Comparison of ENCODE assay signal across 8 mouse cellular contexts in genomic region chr3:121433968-121434533, GRCm38 (mm10). TPM values are rescaled to one million over a fixed set of nuclear protein-coding genes. Genes with fewer than 3 reads are reported as not detected.
DNase-seq lines count a peak whose midpoint lies in the region; ATAC-seq and TF ChIP-seq lines count a peak whose summit lies in the region.

No protein-coding gene starts in this region.

- no peak for TF ChIP-seq EP300 in lung, postnatal 0 days (IDR thresholded peaks at IDR 0.05)

- TF ChIP-seq POLR2A in liver, adult 2 months (IDR thresholded peaks at IDR 0.05; ENCODE audit: extremely low read depth, insufficient read depth, low read length): no peak

- H3K4me3 ChIP-seq in lung, postnatal 0 days (ENCODE audit: low read depth, low read length): no peak overlapping the region
- peak overlapping the region; percentile 16; the same call in 1 of the 2 replicates for H3K4me3 ChIP-seq in heart, embryonic 10.5 days
- no peak overlapping the region for H3K4me3 ChIP-seq in liver, adult 2 months (ENCODE audit: insufficient read depth, low read depth, low read length)
- no peak overlapping the region for H3K4me3 ChIP-seq in stomach, embryonic 15.5 days (replicated peaks)

- DNase-seq in lung, postnatal 0 days (ENCODE audit: low spot score): peak; percentile 54
- no peak for DNase-seq in lung, postnatal 14 days
- no peak for DNase-seq in heart, embryonic 10.5 days (ENCODE audit: low spot score)
- peak; percentile 64 for DNase-seq in liver, adult 2 months (ENCODE audit: extremely low read depth, low read depth, low spot score)
- DNase-seq in layer of hippocampus, postnatal 14 days (ENCODE audit: low spot score in 2 of 2): no peak
- DNase-seq in adrenal gland, adult 8-10 months: no peak
- no peak for DNase-seq in left cerebral cortex, adult 8-10 months (ENCODE audit: low spot score in 2 of 2)

- 36% methylated on average over 8 of the region's 8 CpGs for WGBS in lung, postnatal 0 days
- WGBS in heart, embryonic 10.5 days: 62% methylated on average over 8 of the region's 8 CpGs
- 27% methylated on average over 8 of the region's 8 CpGs for WGBS in liver, adult 2 months
- WGBS in stomach, embryonic 15.5 days: 30% methylated on average over 8 of the region's 8 CpGs

- peaks cover 62% of the 10 kb centered on the region; the same call in 1 of the 2 replicates for H3K79me2 ChIP-seq in liver, adult 2 months (ENCODE audit: control insufficient read depth, insufficient read depth, low read length)

- ATAC-seq in lung, postnatal 0 days: peak; percentile 39
- peak; percentile 45; the same call in 1 of the 2 replicates for ATAC-seq in stomach, embryonic 15.5 days (ENCODE audit: insufficient read depth, low FRiP score, low read depth)

- H3K4me1 ChIP-seq in lung, postnatal 0 days (ENCODE audit: insufficient read depth, low read depth, low read length): peaks cover 20% of the 10 kb centered on the region
- peaks cover 85% of the 10 kb centered on the region for H3K4me1 ChIP-seq in heart, embryonic 10.5 days
- H3K4me1 ChIP-seq in liver, adult 2 months (ENCODE audit: control insufficient read depth, insufficient read depth, low read length): peaks cover 46% of the 10 kb centered on the region
- H3K4me1 ChIP-seq in stomach, embryonic 15.5 days: peaks cover 68% of the 10 kb centered on the region

- no peak for TF ChIP-seq CTCF in lung, postnatal 0 days (IDR thresholded peaks at IDR 0.05)
- TF ChIP-seq CTCF in liver, adult 2 months (IDR thresholded peaks at IDR 0.05; ENCODE audit: low read depth, low read length): no peak

- peak overlapping the region; percentile 26 for H3K27ac ChIP-seq in lung, postnatal 0 days (ENCODE audit: low read length)
- H3K27ac ChIP-seq in heart, embryonic 10.5 days: peak overlapping the region; percentile 76
- no peak overlapping the region; the same call in 1 of the 2 replicates for H3K27ac ChIP-seq in liver, adult 2 months (replicated peaks; ENCODE audit: insufficient read depth, low read depth, low read length)
- peak overlapping the region; percentile 73 for H3K27ac ChIP-seq in stomach, embryonic 15.5 days

- H3K9ac ChIP-seq in lung, postnatal 0 days (replicated peaks; ENCODE audit: low read depth): no peak overlapping the region
- no peak overlapping the region for H3K9ac ChIP-seq in liver, adult 2 months (ENCODE audit: low read depth, low read length)
- H3K9ac ChIP-seq in stomach, embryonic 15.5 days: no peak overlapping the region

- H3K4me2 ChIP-seq in lung, postnatal 0 days (replicated peaks; ENCODE audit: low read depth, low read length): no peak overlapping the region
- peak overlapping the region; percentile 29 for H3K4me2 ChIP-seq in stomach, embryonic 15.5 days

- no peaks in the 10 kb centered on the region for H3K9me3 ChIP-seq in lung, postnatal 0 days (ENCODE audit: low read length)
- H3K9me3 ChIP-seq in heart, embryonic 10.5 days: no peaks in the 10 kb centered on the region
- no peaks in the 10 kb centered on the region for H3K9me3 ChIP-seq in stomach, embryonic 15.5 days

- no peaks in the 10 kb centered on the region for H3K27me3 ChIP-seq in lung, postnatal 0 days (replicated peaks; ENCODE audit: insufficient read depth, low read length)
- H3K27me3 ChIP-seq in heart, embryonic 10.5 days (ENCODE audit: insufficient read depth, poor library complexity, severe bottlenecking): no peaks in the 10 kb centered on the region
- H3K27me3 ChIP-seq in liver, adult 2 months (ENCODE audit: control insufficient read depth, insufficient read depth, low read length): no peaks in the 10 kb centered on the region
- H3K27me3 ChIP-seq in stomach, embryonic 15.5 days (replicated peaks): no peaks in the 10 kb centered on the region

- no peaks in the 10 kb centered on the region for H3K36me3 ChIP-seq in lung, postnatal 0 days (ENCODE audit: insufficient read depth, low read length)
- H3K36me3 ChIP-seq in heart, embryonic 10.5 days: peaks cover 22% of the 10 kb centered on the region; the same call in 1 of the 2 replicates
- no peaks in the 10 kb centered on the region for H3K36me3 ChIP-seq in liver, adult 2 months (ENCODE audit: control insufficient read depth, insufficient read depth, low read length)
- H3K36me3 ChIP-seq in stomach, embryonic 15.5 days: no peaks in the 10 kb centered on the region

RNA-seq across cellular contexts. Expression of gene Cnn3, which starts 7.8 kb away (rescaled TPM):
- 342 and 379 TPM in 2 replicates for polyA plus RNA-seq in lung, postnatal 0 days (2015; fragmentation: Nextera tagmentation; extraction: Ambion mirVana)
- polyA plus RNA-seq in heart, embryonic 10.5 days (2016; fragmentation: Nextera tagmentation; extraction: Ambion mirVana): 493 and 655 TPM in 2 replicates
- total RNA-seq in liver, adult 2 months (2014; rRNA removed): 146 and 163 TPM in 2 replicates
- polyA plus RNA-seq in liver, adult 2 months (2012; rRNA removed): 92.4 and 116 TPM in 2 replicates
- polyA plus RNA-seq in stomach, embryonic 15.5 days (2015; fragmentation: Nextera tagmentation; extraction: Ambion mirVana): 522 and 525 TPM in 2 replicates
- total RNA-seq in layer of hippocampus, postnatal 14 days (2021): 100 to 1,000 TPM; 110 to 126 TPM
- total RNA-seq in adrenal gland, adult 8-10 months (2022): 100 to 1,000 TPM; 268 to 287 (median 284) TPM
- total RNA-seq in left cerebral cortex, adult 8-10 months (2022): 100 to 1,000 TPM in 1 of 4 experiments, 10 to 100 TPM in 3; 69.4 to 104 (median 78.6) TPM

Comparison
In these comparisons a context has a peak if more than half of its experiments do, and no peak if none do; other contexts are left out.
1. DNase-seq: peak in lung, postnatal 0 days (single experiment) and liver, adult 2 months (single experiment); none in lung, postnatal 14 days (single experiment), heart, embryonic 10.5 days (single experiment), layer of hippocampus, postnatal 14 days (0 of 2), adrenal gland, adult 8-10 months (single experiment) and left cerebral cortex, adult 8-10 months (0 of 2).